Mouse (Mus musculus) stomach, postnatal 0 days (tissue): ENCODE data around the gene Col11a2. TPM values are rescaled to one million over a fixed set of nuclear protein-coding genes. Genes with fewer than 3 reads are reported as not detected.
A peak's percentile ranks its signal among the peaks of the same experiment; 100 is the strongest.

ENCODE experiments used
- ATAC-seq: fragments of 200-750 bp; cut with Nextera tagmentation; 2 replicates; pipeline ENCODE4 v1.8.0; 2017; ENCODE audit not compliant: low FRiP score, low TSS enrichment
- DNase-seq: peaks from one replicate; pipeline ENCODE4 v3.0.0-alpha.2; 2016; ENCODE audit warnings: low spot score
- H3K27ac ChIP-seq: fragments of 300-500 bp; sonication (generic); replicated peaks from 2 replicates; pipeline ENCODE4 v1.5.1; 2014; ENCODE audit warnings: mild to moderate bottlenecking, control low read depth
- H3K27me3 ChIP-seq: fragments of 300-500 bp; sonication (generic); 2 replicates; pipeline ENCODE4 v1.6.1; 2014; ENCODE audit warnings: low read length; ENCODE audit not compliant: control insufficient read depth, insufficient read depth
- H3K36me3 ChIP-seq: fragments of 300-500 bp; sonication (generic); 2 replicates; pipeline ENCODE4 v1.6.1; 2014; ENCODE audit warnings: low read length, mixed read lengths; ENCODE audit not compliant: control insufficient read depth, insufficient read depth
- H3K4me1 ChIP-seq: fragments of 300-500 bp; sonication (generic); replicated peaks from 2 replicates; pipeline ENCODE4 v1.6.1; 2014; ENCODE audit warnings: antibody characterized with exemption; ENCODE audit not compliant: control insufficient read depth, insufficient read depth
- H3K4me2 ChIP-seq: fragments of 300-500 bp; sonication (generic); replicated peaks from 2 replicates; pipeline ENCODE4 v1.6.1; 2014; ENCODE audit warnings: low read depth, mild to moderate bottlenecking, control low read depth, moderate library complexity
- H3K4me3 ChIP-seq: fragments of 300-500 bp; sonication (generic); 2 replicates; pipeline ENCODE4 v1.5.1; 2014; ENCODE audit warnings: low read depth, low read length, control low read depth
- H3K9ac ChIP-seq: fragments of 300-500 bp; sonication (generic); 2 replicates; pipeline ENCODE4 v1.6.1; 2014; ENCODE audit warnings: mild to moderate bottlenecking, low read length, control low read depth, mixed read lengths
- H3K9me3 ChIP-seq: fragments of 300-500 bp; sonication (generic); 2 replicates; pipeline ENCODE4 v1.6.1; 2016; ENCODE audit warnings: low read length; ENCODE audit not compliant: control insufficient read depth
- CTCF ChIP-seq: IDR thresholded peaks from 2 replicates; pipeline ENCODE4 v1.5.1; 2016; ENCODE audit warnings: antibody characterized with exemption, low read depth, mild to moderate bottlenecking, moderate library complexity
- EP300 ChIP-seq: optimal IDR thresholded peaks from 2 replicates; pipeline ENCODE3; 2016; ENCODE audit warnings: antibody characterized with exemption
- WGBS: fragments of 180-500 bp; shearing (Covaris S2); extraction: QIAGEN DNeasy Blood & Tissue Kit; methylation state at CpG from one replicate; pipeline ENCODE4 v1.1.7; 2014; 5-methylcytosine and 5-hydroxymethylcytosine counted together
- polyA plus RNA-seq: library from polyadenylated mRNA; unstranded; fragments of >200 nt; fragmentation: Nextera tagmentation; extraction: Ambion mirVana; gene quantifications from 2 replicates; pipeline ENCODE4 v1.2.1, GENCODE M21; 2015

Gene Col11a2
- polyA plus RNA-seq, 1 experiment from 2014 or later = 0.18 TPM

- no peak for TF ChIP-seq CTCF
- no peak for TF ChIP-seq EP300
- no peak for ATAC-seq
- H3K36me3 ChIP-seq = no peaks in the 10 kb centered on the region
- no peaks in the 10 kb centered on the region for H3K27me3 ChIP-seq
- 28% methylated on average over 7 of the region's 7 CpGs for WGBS
- peak; percentile 30 for DNase-seq
- H3K9ac ChIP-seq = no peak overlapping the region
- H3K4me3 ChIP-seq = no peak overlapping the region
- H3K27ac ChIP-seq = no peak overlapping the region
- H3K4me1 ChIP-seq = no peaks in the 10 kb centered on the region
- H3K9me3 ChIP-seq = no peaks in the 10 kb centered on the region
- H3K4me2 ChIP-seq = no peak overlapping the region
These were observed 54.1 kb downstream of the Col11a2 start for GRCm38 (mm10) chr17:34093199-34093874.

- H3K27me3 ChIP-seq = no peaks in the 10 kb centered on the region
- H3K4me3 ChIP-seq = no peak overlapping the region
- no peaks in the 10 kb centered on the region for H3K9me3 ChIP-seq
- no peaks in the 10 kb centered on the region for H3K36me3 ChIP-seq
- TF ChIP-seq EP300 (no peak), CTCF (no peak)
- DNase-seq (peak; percentile 10), ATAC-seq (no peak)
- H3K27ac ChIP-seq = no peak overlapping the region
- H3K4me1 ChIP-seq = no peaks in the 10 kb centered on the region
- H3K4me2 ChIP-seq = no peak overlapping the region
- 80% methylated on average over 27 of the region's 27 CpGs for WGBS
- no peak overlapping the region for H3K9ac ChIP-seq
These were observed 55.2 kb downstream of the Col11a2 start for GRCm38 (mm10) chr17:34094283-34095035.

- TF ChIP-seq CTCF (no peak), EP300 (no peak)
These were observed 57.3 kb downstream of the Col11a2 start for GRCm38 (mm10) chr17:34096497-34097010.

GRCm38 (mm10) chr17:34097272-34097671 is 58.0 kb downstream of the Col11a2 start:
- H3K9ac ChIP-seq = no peak overlapping the region
- TF ChIP-seq CTCF = no peak
- no peak for TF ChIP-seq EP300
- no peak overlapping the region for H3K4me3 ChIP-seq
- no peaks in the 10 kb centered on the region for H3K27me3 ChIP-seq
- H3K4me1 ChIP-seq = no peaks in the 10 kb centered on the region
- no peak overlapping the region for H3K4me2 ChIP-seq
- 58% methylated on average over 5 of the region's 5 CpGs for WGBS
- no peaks in the 10 kb centered on the region for H3K36me3 ChIP-seq
- no peak for DNase-seq
- H3K27ac ChIP-seq = no peak overlapping the region
- no peaks in the 10 kb centered on the region for H3K9me3 ChIP-seq
- ATAC-seq = no peak

More at GRCm38 (mm10) chr17:34096497-34097010, 57.3 kb downstream of the Col11a2 start:
- no peak for ATAC-seq
- Histone ChIP-seq H3K9me3 (no peaks in the 10 kb centered on the region), H3K9ac (no peak overlapping the region), H3K27ac (no peak overlapping the region), H3K4me3 (no peak overlapping the region), H3K4me1 (no peaks in the 10 kb centered on the region), H3K36me3 (no peaks in the 10 kb centered on the region), H3K27me3 (no peaks in the 10 kb centered on the region), H3K4me2 (no peak overlapping the region)
- DNase-seq = no peak
- 62% methylated on average over 3 of the region's 3 CpGs for WGBS

GRCm38 (mm10) chr17:34098709-34099479 is 59.7 kb downstream of the Col11a2 start:
- Histone ChIP-seq H3K27ac (no peak overlapping the region), H3K4me1 (no peaks in the 10 kb centered on the region), H3K36me3 (no peaks in the 10 kb centered on the region), H3K4me2 (no peak overlapping the region), H3K9me3 (no peaks in the 10 kb centered on the region), H3K27me3 (no peaks in the 10 kb centered on the region), H3K4me3 (no peak overlapping the region), H3K9ac (no peak overlapping the region)
- ATAC-seq (peak; percentile 79), DNase-seq (peak; percentile 71)
- WGBS = 21% methylated on average over 10 of the region's 10 CpGs
- TF ChIP-seq CTCF (no peak), EP300 (no peak)
